Mouse (Mus musculus): ENCODE data around the gene Egr2. TPM values are rescaled to one million over a fixed set of nuclear protein-coding genes. Genes with fewer than 3 reads are reported as not detected.

Gene Egr2
- 0.39 and 1.4 TPM in 2 replicates for polyA plus RNA-seq (2012; rRNA removed)

- TF ChIP-seq POLR2A (IDR thresholded peaks at IDR 0.05; ENCODE audit: borderline replicate concordance, extremely low read depth, insufficient read depth, insufficient read length, poor library complexity, severe bottlenecking) (no peak), CTCF (IDR thresholded peaks at IDR 0.05; ENCODE audit: borderline replicate concordance, extremely low read depth, insufficient read depth, insufficient read length) (no peak; the same call in 1 of the 2 replicates)
Measured at GRCm38 (mm10) chr10:67535256-67535655, at the start of gene Egr2. Gene Egr2 (plus strand): TSS chr10:67535475.

DNA sequence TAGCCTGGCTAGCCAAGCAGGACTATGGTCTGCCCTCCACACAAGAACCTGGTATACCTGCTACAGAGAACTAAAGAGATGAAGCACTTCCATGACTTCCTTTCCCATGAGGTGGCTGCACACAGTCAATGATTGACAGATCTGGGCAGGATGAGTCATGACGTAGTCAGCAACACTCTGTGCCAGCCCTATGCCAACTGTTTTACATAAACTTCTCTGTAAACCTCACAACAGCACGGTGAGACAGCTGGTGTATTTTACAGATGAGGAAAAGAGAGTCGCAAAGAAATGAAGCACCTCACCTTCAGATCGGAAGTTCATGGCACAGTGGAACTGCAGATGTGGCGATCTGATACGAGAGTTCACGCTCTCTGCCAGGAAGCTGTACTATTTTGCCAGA, 47.8 kb upstream of the Egr2 start:
- TF ChIP-seq CTCF (IDR thresholded peaks at IDR 0.05; ENCODE audit: borderline replicate concordance, extremely low read depth, insufficient read depth, insufficient read length) (no peak), POLR2A (IDR thresholded peaks at IDR 0.05; ENCODE audit: borderline replicate concordance, extremely low read depth, insufficient read depth, insufficient read length, poor library complexity, severe bottlenecking) (no peak)
- peak; percentile 61 for DNase-seq (ENCODE audit: low read depth)

More at GRCm38 (mm10) chr10:67535256-67535655, at the start of gene Egr2:
- DNase-seq (ENCODE audit: low read depth) = peak; percentile 34

DNA sequence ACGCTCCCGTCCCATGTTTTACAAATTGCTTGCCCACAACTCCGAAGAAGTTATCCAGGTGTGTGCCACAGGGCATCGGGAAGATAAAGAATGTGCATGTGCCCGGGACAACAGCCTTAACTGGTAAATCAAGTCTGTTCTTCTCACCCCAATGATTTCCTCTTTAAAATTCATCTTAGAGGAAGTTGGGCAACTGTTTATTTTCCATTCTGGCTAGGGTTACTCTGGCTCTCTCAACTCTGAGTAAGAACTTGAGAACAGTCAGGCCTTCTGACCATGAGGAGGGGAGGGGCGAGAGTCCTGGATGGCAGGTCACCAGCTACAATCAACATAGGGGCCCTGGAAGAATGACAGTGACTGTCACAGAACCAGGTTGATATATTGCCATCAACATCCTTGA, 45.4 kb upstream of the Egr2 start:
- no peak for DNase-seq (ENCODE audit: low read depth)
- TF ChIP-seq CTCF (IDR thresholded peaks at IDR 0.05; ENCODE audit: borderline replicate concordance, extremely low read depth, insufficient read depth, insufficient read length) = no peak
- no peak for TF ChIP-seq POLR2A (IDR thresholded peaks at IDR 0.05; ENCODE audit: borderline replicate concordance, extremely low read depth, insufficient read depth, insufficient read length, poor library complexity, severe bottlenecking)

- no peak for DNase-seq (ENCODE audit: low read depth)
- TF ChIP-seq POLR2A (IDR thresholded peaks at IDR 0.05; ENCODE audit: borderline replicate concordance, extremely low read depth, insufficient read depth, insufficient read length, poor library complexity, severe bottlenecking) = no peak
- TF ChIP-seq CTCF (IDR thresholded peaks at IDR 0.05; ENCODE audit: borderline replicate concordance, extremely low read depth, insufficient read depth, insufficient read length) = no peak
Measured at GRCm38 (mm10) chr10:67490632-67491031, 44.6 kb upstream of the Egr2 start.

- no peak for TF ChIP-seq POLR2A (IDR thresholded peaks at IDR 0.05; ENCODE audit: borderline replicate concordance, extremely low read depth, insufficient read depth, insufficient read length, poor library complexity, severe bottlenecking)
- DNase-seq (ENCODE audit: low read depth) = no peak
Measured at GRCm38 (mm10) chr10:67492161-67492571, 43.1 kb upstream of the Egr2 start.

- DNase-seq (ENCODE audit: low read depth) = no peak
- TF ChIP-seq POLR2A (IDR thresholded peaks at IDR 0.05; ENCODE audit: borderline replicate concordance, extremely low read depth, insufficient read depth, insufficient read length, poor library complexity, severe bottlenecking) (no peak), CTCF (IDR thresholded peaks at IDR 0.05; ENCODE audit: borderline replicate concordance, extremely low read depth, insufficient read depth, insufficient read length) (no peak)
Measured at GRCm38 (mm10) chr10:67493556-67493955, 41.7 kb upstream of the Egr2 start.

GRCm38 (mm10) chr10:67497144-67497892, 38.0 kb upstream of the Egr2 start:
- DNase-seq (ENCODE audit: low read depth) = no peak

DNA sequence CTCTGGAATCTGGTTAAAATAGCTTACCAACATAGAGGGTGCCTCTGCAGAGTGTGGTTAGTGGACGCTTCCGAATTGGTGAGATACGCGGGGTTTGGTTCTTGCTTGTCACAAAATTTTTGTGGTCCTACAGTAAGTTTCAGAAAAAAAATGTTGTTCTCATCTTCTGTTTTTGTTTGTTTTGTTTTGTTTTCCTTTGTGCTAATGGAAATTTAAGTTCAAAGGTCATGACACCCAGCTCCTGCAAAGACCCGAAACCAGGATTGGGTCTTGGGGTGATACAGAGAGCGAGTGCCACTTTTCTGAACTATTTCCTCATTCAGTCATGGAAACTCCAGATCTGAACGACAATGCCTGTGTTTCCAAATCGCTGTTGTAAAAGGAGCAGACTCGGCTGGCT, 37.3 kb upstream of the Egr2 start:
- TF ChIP-seq CTCF (IDR thresholded peaks at IDR 0.05; ENCODE audit: borderline replicate concordance, extremely low read depth, insufficient read depth, insufficient read length) (no peak), POLR2A (IDR thresholded peaks at IDR 0.05; ENCODE audit: borderline replicate concordance, extremely low read depth, insufficient read depth, insufficient read length, poor library complexity, severe bottlenecking) (no peak)
- DNase-seq (ENCODE audit: low read depth) = no peak

More at GRCm38 (mm10) chr10:67497144-67497892, 38.0 kb upstream of the Egr2 start:
- no peak for TF ChIP-seq POLR2A (IDR thresholded peaks at IDR 0.05; ENCODE audit: borderline replicate concordance, extremely low read depth, insufficient read depth, insufficient read length, poor library complexity, severe bottlenecking)
- no peak for TF ChIP-seq CTCF (IDR thresholded peaks at IDR 0.05; ENCODE audit: borderline replicate concordance, extremely low read depth, insufficient read depth, insufficient read length)

GRCm38 (mm10) chr10:67503320-67503995, 31.8 kb upstream of the Egr2 start:
- no peak for DNase-seq (ENCODE audit: low read depth)
- TF ChIP-seq POLR2A (IDR thresholded peaks at IDR 0.05; ENCODE audit: borderline replicate concordance, extremely low read depth, insufficient read depth, insufficient read length, poor library complexity, severe bottlenecking) = no peak

GRCm38 (mm10) chr10:67504046-67504445, 31.2 kb upstream of the Egr2 start:
- no peak for DNase-seq (ENCODE audit: low read depth)
- TF ChIP-seq CTCF (IDR thresholded peaks at IDR 0.05; ENCODE audit: borderline replicate concordance, extremely low read depth, insufficient read depth, insufficient read length) = no peak
- TF ChIP-seq POLR2A (IDR thresholded peaks at IDR 0.05; ENCODE audit: borderline replicate concordance, extremely low read depth, insufficient read depth, insufficient read length, poor library complexity, severe bottlenecking) = no peak

DNA sequence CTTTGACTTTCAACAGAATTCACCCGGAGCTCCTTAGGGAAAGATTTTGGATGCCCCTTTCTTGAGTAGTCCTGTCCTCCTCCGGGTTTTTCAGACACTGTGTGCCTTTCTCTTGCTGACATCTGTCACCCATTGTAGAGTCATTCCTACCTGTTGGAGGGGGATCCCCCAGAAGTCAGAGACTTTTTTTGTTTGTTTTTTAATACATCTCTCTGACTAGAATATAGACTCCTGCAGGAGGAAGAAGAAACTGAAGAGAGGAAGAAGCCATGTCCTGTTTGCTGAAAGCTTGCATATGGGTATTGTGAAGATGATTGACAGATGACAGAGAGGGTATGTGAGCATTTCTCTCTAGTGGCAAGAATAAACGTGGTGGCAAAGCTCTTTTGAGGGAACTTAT, 30.0 kb upstream of the Egr2 start:
- no peak for DNase-seq (ENCODE audit: low read depth)
- no peak for TF ChIP-seq CTCF (IDR thresholded peaks at IDR 0.05; ENCODE audit: borderline replicate concordance, extremely low read depth, insufficient read depth, insufficient read length)
- TF ChIP-seq POLR2A (IDR thresholded peaks at IDR 0.05; ENCODE audit: borderline replicate concordance, extremely low read depth, insufficient read depth, insufficient read length, poor library complexity, severe bottlenecking) = no peak

DNA sequence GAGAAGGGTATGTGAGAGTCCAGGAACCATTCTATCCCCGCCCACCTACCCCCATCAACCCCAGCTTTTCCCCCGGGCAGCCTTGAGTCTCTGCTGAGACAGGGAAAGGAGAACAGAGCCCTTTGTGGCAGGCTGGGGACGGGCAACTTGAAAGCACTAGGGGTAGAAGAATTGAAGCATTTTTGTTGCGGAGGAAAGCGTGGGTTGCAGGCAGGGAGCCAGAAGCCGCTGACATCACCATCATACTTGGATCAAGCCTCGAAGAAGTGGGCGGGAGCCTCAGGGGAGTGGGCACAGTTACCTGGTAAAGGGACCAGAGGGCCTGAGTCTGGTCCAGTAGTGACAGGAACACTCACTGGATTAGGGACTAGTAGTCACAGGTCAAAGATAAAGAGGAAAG, 23.1 kb upstream of the Egr2 start:
- peak; percentile 32 for DNase-seq (ENCODE audit: low read depth)
- TF ChIP-seq POLR2A (IDR thresholded peaks at IDR 0.05; ENCODE audit: borderline replicate concordance, extremely low read depth, insufficient read depth, insufficient read length, poor library complexity, severe bottlenecking) (no peak), CTCF (IDR thresholded peaks at IDR 0.05; ENCODE audit: borderline replicate concordance, extremely low read depth, insufficient read depth, insufficient read length) (no peak)
